Mouse (Mus musculus) heart, embryonic 10.5 days (tissue): Measurements from ENCODE around the gene Dennd2a. TPM values are rescaled to one million over a fixed set of nuclear protein-coding genes. Genes with fewer than 3 reads are reported as not detected.

ENCODE experiments used
- DNase-seq: peaks from one replicate; pipeline ENCODE4 v3.0.0-alpha.2; 2017; ENCODE audit warnings: low spot score
- H3K27ac ChIP-seq: fragments of 300-500 bp; sonication (generic); 2 replicates; pipeline ENCODE4 v1.5.1; 2016; ENCODE audit warnings: mild to moderate bottlenecking
- H3K27me3 ChIP-seq: fragments of 300-500 bp; sonication (generic); 2 replicates; pipeline ENCODE4 v1.6.1; 2016; ENCODE audit warnings: mild to moderate bottlenecking; ENCODE audit not compliant: poor library complexity, insufficient read depth, severe bottlenecking
- H3K36me3 ChIP-seq: fragments of 300-500 bp; sonication (generic); 2 replicates; pipeline ENCODE4 v1.6.1; 2016; ENCODE audit warnings: mild to moderate bottlenecking, moderate library complexity
- H3K4me1 ChIP-seq: fragments of 300-500 bp; sonication (generic); 2 replicates; pipeline ENCODE4 v1.6.1; 2016; ENCODE audit warnings: mild to moderate bottlenecking
- H3K4me3 ChIP-seq: fragments of 300-500 bp; sonication (generic); 2 replicates; pipeline ENCODE4 v1.5.1; 2016; ENCODE audit warnings: mild to moderate bottlenecking, moderate library complexity
- H3K9me3 ChIP-seq: fragments of 300-500 bp; sonication (generic); 2 replicates; pipeline ENCODE4 v1.6.1; 2016; ENCODE audit warnings: mild to moderate bottlenecking, moderate library complexity
- WGBS: fragments of 180-500 bp; shearing (Covaris S2); methylation state at CpG from one replicate; pipeline ENCODE4 v1.1.7; 2016; 5-methylcytosine and 5-hydroxymethylcytosine counted together
- polyA plus RNA-seq: library from polyadenylated mRNA; unstranded; fragments of >200 nt; fragmentation: Nextera tagmentation; extraction: Ambion mirVana; gene quantifications from 2 replicates; pipeline ENCODE4 v1.2.1, GENCODE M21; 2016

Gene Dennd2a
- polyA plus RNA-seq, 1 experiment from 2014 or later = 29.6 TPM

- no peaks in the 10 kb centered on the region for H3K9me3 ChIP-seq
- H3K36me3 ChIP-seq = peaks cover 6% of the 10 kb centered on the region; the same call in 1 of the 2 replicates
- 85% methylated on average over 1 of the region's 1 CpGs for WGBS
- 0 out of 2 replicates have a peak, but pooled peaks cover 3% of the 10 kb centered on the region for H3K4me1 ChIP-seq
- no peak overlapping the region for H3K4me3 ChIP-seq
- no peak overlapping the region for H3K27ac ChIP-seq
- peaks cover 10% of the 10 kb centered on the region; the same call in 1 of the 2 replicates for H3K27me3 ChIP-seq
- no peak for DNase-seq
Observed at GRCm38 (mm10) chr6:39414106-39414505, 143.6 kb downstream of the Dennd2a start.

Other genes starting within 250 kb of the Dennd2a start
- 39.9 and 41.7 TPM in 2 replicates for gene Slc37a3, start 180.2 kb downstream of the Dennd2a start, polyA plus RNA-seq
- 0.53 and 0.54 TPM in 2 replicates for gene Rab19, start 176.7 kb downstream of the Dennd2a start, polyA plus RNA-seq
- gene Mkrn1, start 137.4 kb downstream of the Dennd2a start, polyA plus RNA-seq = 33.0 and 34.2 TPM in 2 replicates
- 16.5 and 16.8 TPM in 2 replicates for gene Adck2, start 16.0 kb upstream of the Dennd2a start, polyA plus RNA-seq
- 1.5 TPM in 1 of 2 replicates, not detected in the other for gene Gm42420, start 27.9 kb upstream of the Dennd2a start, polyA plus RNA-seq
- 404 and 515 TPM in 2 replicates for gene Ndufb2, start 34.7 kb upstream of the Dennd2a start, polyA plus RNA-seq
- gene Braf, start 167.6 kb upstream of the Dennd2a start, polyA plus RNA-seq = 14.5 and 15.2 TPM in 2 replicates